Mouse (Mus musculus) liver, adult 2 months (tissue): ENCODE results near the gene 4931428L18Rik.

Experiments used
- CTCF ChIP-seq: fragments of 200-500 bp; IDR thresholded peaks from 2 replicates; pipeline ENCODE4 v1.5.1; 2011; ENCODE audit warnings: low read depth, low read length, control low read depth
- POLR2A ChIP-seq: fragments of 200-500 bp; IDR thresholded peaks from 2 replicates; pipeline ENCODE4 v1.6.1; 2011; ENCODE audit warnings: low read length, control low read depth; ENCODE audit not compliant: insufficient read depth; ENCODE audit errors: extremely low read depth

GRCm38 (mm10) chr1:30950456-30950835 is 272.0 kb downstream of the 4931428L18Rik start:
- TF ChIP-seq CTCF (no peak), POLR2A (no peak)
